In genomic region chr7:91724397-91724796, GRCm38 (mm10) we compare ENCODE assay signal across 28 mouse cellular contexts.
DNase-seq lines count a peak whose midpoint lies in the region; ATAC-seq lines count a peak whose summit lies in the region.
"Had no signal": no experiment of that assay in that cellular context is flagged by ENCODE, and none has a peak within 500 bp of the region (broad histone marks: within the 10 kb centered on the region; RNA-seq: fewer than 3 reads in every experiment).

No protein-coding gene starts in this region.

- DNase-seq in embryonic facial prominence, embryonic 11.5 days (ENCODE audit: low spot score) = peak; percentile 27
- no peak for DNase-seq in embryonic facial prominence, embryonic 10.5 days (ENCODE audit: low spot score)
- DNase-seq in MN1 (ENCODE audit: low spot score) = peak; percentile 8
- no peak for DNase-seq in left cerebral cortex, postnatal 25 days (ENCODE audit: low spot score in 2 of 2)
- no peak for DNase-seq in adrenal gland, adult 18-20 months (ENCODE audit: low spot score in 2 of 2)
- DNase-seq: adrenal gland, adult 2 months; adrenal gland, postnatal 10 days; adrenal gland, postnatal 25 days; B cell, adult 2 months; cerebellum, adult 11 months; cerebellum, adult 18-20 months; cerebellum, adult 8-10 months; cerebellum, adult 9-11 months; cerebellum, postnatal 14 days; cerebellum, postnatal 36 days had no signal

- ATAC-seq in embryonic facial prominence, embryonic 11.5 days (replicated peaks; ENCODE audit: insufficient number of reproducible peaks, low FRiP score, low TSS enrichment, low read depth) = peak; percentile 56; the same call in 1 of the 2 replicates
- 0 out of 2 replicates have a peak, but pooled peaks have one; percentile 47 for ATAC-seq in embryonic facial prominence, embryonic 12.5 days (ENCODE audit: insufficient number of reproducible peaks, insufficient read depth, low FRiP score, low TSS enrichment)
- ATAC-seq in kidney, embryonic 16.5 days (ENCODE audit: low FRiP score, low TSS enrichment) = no peak
- ATAC-seq: activated CD4-positive, CD25-positive, alpha-beta regulatory T cell, adult 4 months; CD4-positive, CD25-positive, alpha-beta regulatory T cell, adult 4 months; forebrain, embryonic 14.5 days; forebrain, embryonic 16.5 days; Patski had no signal

- H3K27ac ChIP-seq in embryonic facial prominence, embryonic 11.5 days (replicated peaks; ENCODE audit: low read depth, low read length) = no peak overlapping the region
- H3K27ac ChIP-seq in embryonic facial prominence, embryonic 10.5 days (replicated peaks) = no peak overlapping the region
- H3K27ac ChIP-seq in embryonic facial prominence, embryonic 12.5 days = no peak overlapping the region
- no peak overlapping the region for H3K27ac ChIP-seq in kidney, embryonic 16.5 days (ENCODE audit: low read length)
- H3K27ac ChIP-seq: embryonic facial prominence, embryonic 15.5 days; forebrain, embryonic 10.5 days; forebrain, embryonic 12.5 days had no signal

- H3K4me2 ChIP-seq in embryonic facial prominence, embryonic 11.5 days (ENCODE audit: low read depth, low read length) = no peak overlapping the region
- no peak overlapping the region for H3K4me2 ChIP-seq in embryonic facial prominence, embryonic 12.5 days (replicated peaks)
- H3K4me2 ChIP-seq in kidney, embryonic 16.5 days (replicated peaks; ENCODE audit: low read depth, low read length) = no peak overlapping the region
- H3K4me2 ChIP-seq: embryonic facial prominence, embryonic 15.5 days; forebrain, embryonic 12.5 days had no signal

- H3K9ac ChIP-seq in embryonic facial prominence, embryonic 11.5 days (replicated peaks; ENCODE audit: low read length) = no peak overlapping the region
- no peak overlapping the region for H3K9ac ChIP-seq in embryonic facial prominence, embryonic 12.5 days
- H3K9ac ChIP-seq in kidney, embryonic 16.5 days (replicated peaks; ENCODE audit: low read length) = no peak overlapping the region
- H3K9ac ChIP-seq: embryonic facial prominence, embryonic 15.5 days; forebrain, embryonic 12.5 days had no signal

- H3K4me3 ChIP-seq in embryonic facial prominence, embryonic 11.5 days (ENCODE audit: low read depth, low read length) = no peak overlapping the region
- H3K4me3 ChIP-seq in embryonic facial prominence, embryonic 10.5 days = no peak overlapping the region
- no peak overlapping the region for H3K4me3 ChIP-seq in embryonic facial prominence, embryonic 12.5 days
- H3K4me3 ChIP-seq in kidney, embryonic 16.5 days (ENCODE audit: low read length) = no peak overlapping the region
- H3K4me3 ChIP-seq: embryonic facial prominence, embryonic 15.5 days; erythroblast, embryonic 14.5 days; forebrain, embryonic 10.5 days; forebrain, embryonic 12.5 days had no signal

- H3K9me3 ChIP-seq in embryonic facial prominence, embryonic 11.5 days (replicated peaks; ENCODE audit: control insufficient read depth, low read length) = no peaks in the 10 kb centered on the region
- no peaks in the 10 kb centered on the region for H3K9me3 ChIP-seq in embryonic facial prominence, embryonic 10.5 days
- H3K9me3 ChIP-seq in embryonic facial prominence, embryonic 12.5 days = no peaks in the 10 kb centered on the region
- H3K9me3 ChIP-seq in kidney, embryonic 16.5 days (ENCODE audit: low read length) = no peaks in the 10 kb centered on the region
- H3K9me3 ChIP-seq: embryonic facial prominence, embryonic 15.5 days; forebrain, embryonic 10.5 days; forebrain, embryonic 12.5 days; G1E had no signal

- intact Hi-C loops in left cerebral cortex, postnatal 25 days (cut with DNase I) = no loop called here

- no peaks in the 10 kb centered on the region for H3K4me1 ChIP-seq in embryonic facial prominence, embryonic 11.5 days (ENCODE audit: control insufficient read depth, insufficient read depth, low read length)
- H3K4me1 ChIP-seq in embryonic facial prominence, embryonic 10.5 days = no peaks in the 10 kb centered on the region
- no peaks in the 10 kb centered on the region for H3K4me1 ChIP-seq in embryonic facial prominence, embryonic 12.5 days
- no peaks in the 10 kb centered on the region for H3K4me1 ChIP-seq in kidney, embryonic 16.5 days (ENCODE audit: insufficient read depth, low read length)
- H3K4me1 ChIP-seq: embryonic facial prominence, embryonic 15.5 days; forebrain, embryonic 10.5 days; forebrain, embryonic 12.5 days had no signal

- H3K36me3 ChIP-seq in embryonic facial prominence, embryonic 11.5 days (replicated peaks; ENCODE audit: control insufficient read depth, insufficient read depth, low read depth, low read length) = no peaks in the 10 kb centered on the region
- no peaks in the 10 kb centered on the region for H3K36me3 ChIP-seq in embryonic facial prominence, embryonic 10.5 days (replicated peaks)
- no peaks in the 10 kb centered on the region for H3K36me3 ChIP-seq in embryonic facial prominence, embryonic 12.5 days
- no peaks in the 10 kb centered on the region for H3K36me3 ChIP-seq in kidney, embryonic 16.5 days (ENCODE audit: insufficient read depth, low read length)
- H3K36me3 ChIP-seq: embryonic facial prominence, embryonic 15.5 days; forebrain, embryonic 10.5 days; forebrain, embryonic 12.5 days; G1E had no signal

- WGBS in embryonic facial prominence, embryonic 11.5 days = 57% methylated on average over 5 of the region's 5 CpGs
- 67% methylated on average over 5 of the region's 5 CpGs for WGBS in embryonic facial prominence, embryonic 10.5 days
- 45% methylated on average over 5 of the region's 5 CpGs for WGBS in embryonic facial prominence, embryonic 12.5 days
- 70% methylated on average over 5 of the region's 5 CpGs for WGBS in kidney, embryonic 16.5 days

- H3K27me3 ChIP-seq in embryonic facial prominence, embryonic 11.5 days (ENCODE audit: control insufficient read depth, insufficient read depth, low read length) = no peaks in the 10 kb centered on the region
- H3K27me3 ChIP-seq in embryonic facial prominence, embryonic 10.5 days (replicated peaks; ENCODE audit: low read depth, poor library complexity, severe bottlenecking) = no peaks in the 10 kb centered on the region
- no peaks in the 10 kb centered on the region for H3K27me3 ChIP-seq in embryonic facial prominence, embryonic 12.5 days
- no peaks in the 10 kb centered on the region for H3K27me3 ChIP-seq in kidney, embryonic 16.5 days (ENCODE audit: insufficient read depth, low read length)
- H3K27me3 ChIP-seq: CH12.LX; embryonic facial prominence, embryonic 15.5 days; forebrain, embryonic 12.5 days had no signal

Comparison
In these comparisons a context has a peak if more than half of its experiments do, and no peak if none do; other contexts are left out.
1. DNase-seq: peak in embryonic facial prominence, embryonic 11.5 days (single experiment) and MN1 (single experiment); none in embryonic facial prominence, embryonic 10.5 days (single experiment), left cerebral cortex, postnatal 25 days (0 of 2) and adrenal gland, adult 18-20 months (0 of 2).